Mouse (Mus musculus): ENCODE measurements around the gene Sin3a.

The Sin3a gene

DNA sequence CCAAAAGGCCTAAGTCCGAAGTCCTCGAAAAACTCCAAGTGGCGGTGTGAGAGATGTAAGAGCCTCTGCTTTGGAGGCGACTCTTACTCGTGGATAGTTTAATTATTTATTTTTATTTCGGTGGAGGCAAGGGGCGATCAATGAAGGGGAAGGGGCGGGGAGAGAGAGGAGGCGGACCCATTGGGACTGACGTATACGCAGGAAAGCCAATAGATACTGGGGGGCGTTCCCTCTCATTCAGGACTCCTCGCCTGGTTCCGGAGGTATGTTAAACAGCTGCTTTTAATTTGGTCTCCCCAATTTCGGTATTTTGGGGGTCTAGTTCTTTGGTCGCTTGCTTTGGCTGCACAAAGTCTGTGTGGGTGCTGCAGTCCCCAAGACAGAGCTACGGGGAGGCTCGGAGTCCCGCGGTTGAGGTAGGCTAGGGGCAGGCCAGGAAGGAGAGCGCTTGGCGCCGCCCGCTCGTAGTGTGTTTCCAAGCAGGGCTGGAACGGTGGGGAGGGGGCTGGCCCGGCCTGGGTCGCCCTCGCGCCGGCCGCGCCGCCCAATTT is at the start of gene Sin3a:
Sin3a (plus strand) TSS at position 240 of the 551 bp plus-strand sequence.
- DNase-seq, result peak; percentile 55 to 74

DNA sequence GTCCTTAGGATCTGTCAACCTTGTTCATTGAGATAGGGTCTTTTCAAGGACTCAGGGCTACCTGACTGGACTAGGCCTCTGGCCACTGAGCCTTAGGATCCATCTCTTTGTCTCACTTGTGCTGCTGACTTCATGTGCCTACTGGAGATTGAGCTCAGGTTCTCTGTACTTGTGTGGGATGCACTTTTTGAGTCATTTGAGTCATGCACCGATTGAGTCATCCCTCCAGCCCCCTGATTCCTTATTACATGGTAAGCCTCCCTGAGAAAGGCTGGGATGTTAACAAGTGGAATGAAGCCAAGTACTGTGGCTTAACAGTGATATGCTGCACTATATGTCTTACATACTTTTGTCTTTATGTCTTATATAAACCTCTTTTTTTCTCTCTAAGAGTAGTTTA is 40.1 kb upstream of the Sin3a start:
- DNase-seq, result no peak

DNA sequence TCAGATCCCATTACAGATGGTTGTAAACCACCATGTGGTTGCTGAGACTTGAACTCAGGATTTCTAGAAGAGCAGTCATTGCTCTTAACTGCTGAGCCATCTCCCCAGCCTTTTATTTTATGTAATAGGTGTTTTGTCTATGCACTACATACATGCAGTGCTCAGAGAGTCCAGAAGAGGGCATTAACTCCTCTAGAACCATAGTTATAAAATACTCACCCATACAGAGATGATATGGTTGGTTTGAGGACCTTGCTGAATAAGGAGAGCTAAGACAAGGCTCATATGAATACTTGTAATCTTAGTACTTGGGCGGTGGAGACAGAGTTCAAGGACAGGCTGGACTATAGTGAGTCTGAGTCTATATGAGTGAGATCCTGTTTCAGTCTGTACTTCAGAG is 15.6 kb upstream of the Sin3a start:
- peak in 1 of 2 experiments; percentile 17 for DNase-seq

DNA sequence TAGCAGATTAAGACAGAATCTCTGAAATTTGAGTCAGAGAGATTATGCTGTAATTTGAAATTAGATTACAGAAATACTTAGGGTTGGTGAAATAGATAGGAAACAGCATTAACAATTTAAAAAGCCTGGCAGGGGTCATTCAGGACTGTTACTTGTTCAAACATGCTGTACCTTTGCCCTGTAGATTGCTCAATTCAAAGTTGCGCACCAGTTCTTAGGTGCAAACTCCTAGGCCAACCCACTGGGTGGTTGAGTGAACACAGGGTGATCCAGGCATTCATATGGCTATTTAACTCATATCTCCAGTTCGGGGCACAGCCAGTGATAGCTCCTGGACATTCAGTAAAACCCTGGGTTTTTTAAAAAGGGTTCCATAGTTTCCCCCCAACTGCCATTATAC is 7.7 kb upstream of the Sin3a start:
- DNase-seq, result no peak

DNA sequence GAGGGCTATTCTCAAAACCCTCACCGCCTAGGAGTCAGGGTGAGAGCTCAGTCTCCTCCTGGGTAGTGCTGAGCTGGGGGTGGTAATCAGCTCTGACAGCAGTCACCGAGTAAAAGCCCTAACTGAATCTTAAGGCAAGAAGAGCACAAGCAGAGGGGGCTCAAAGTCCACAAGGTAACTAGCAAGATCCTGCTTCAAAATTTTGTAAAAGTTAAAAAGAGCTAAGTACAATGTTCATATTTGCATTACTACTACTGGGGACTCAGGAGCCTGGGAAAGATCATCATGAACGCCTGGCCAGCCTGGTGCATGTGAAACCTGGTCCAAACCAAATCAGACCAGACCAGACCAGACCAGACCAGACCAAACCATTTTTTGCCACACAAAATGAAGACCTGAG is 3.6 kb upstream of the Sin3a start:
- DNase-seq, result no peak

DNA sequence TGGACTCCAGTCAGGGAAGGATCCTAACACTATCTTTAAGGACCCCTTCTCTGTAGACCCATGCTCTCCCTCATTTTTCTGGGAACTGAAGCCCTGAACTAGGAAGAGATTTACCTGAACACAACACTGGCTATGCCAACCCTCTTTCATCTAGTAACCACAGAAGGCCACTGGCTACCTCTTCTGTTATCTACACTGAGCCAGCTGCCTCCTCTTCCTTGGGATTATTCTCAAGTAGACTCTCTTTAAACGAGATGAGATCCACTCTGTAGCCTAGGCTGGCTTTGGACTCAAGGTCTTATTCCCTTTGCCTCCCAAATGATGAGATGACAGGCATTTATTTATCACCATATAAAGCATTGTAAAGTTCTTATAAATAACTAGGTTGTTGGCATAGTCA is 1.6 kb upstream of the Sin3a start:
- no peak for DNase-seq

DNA sequence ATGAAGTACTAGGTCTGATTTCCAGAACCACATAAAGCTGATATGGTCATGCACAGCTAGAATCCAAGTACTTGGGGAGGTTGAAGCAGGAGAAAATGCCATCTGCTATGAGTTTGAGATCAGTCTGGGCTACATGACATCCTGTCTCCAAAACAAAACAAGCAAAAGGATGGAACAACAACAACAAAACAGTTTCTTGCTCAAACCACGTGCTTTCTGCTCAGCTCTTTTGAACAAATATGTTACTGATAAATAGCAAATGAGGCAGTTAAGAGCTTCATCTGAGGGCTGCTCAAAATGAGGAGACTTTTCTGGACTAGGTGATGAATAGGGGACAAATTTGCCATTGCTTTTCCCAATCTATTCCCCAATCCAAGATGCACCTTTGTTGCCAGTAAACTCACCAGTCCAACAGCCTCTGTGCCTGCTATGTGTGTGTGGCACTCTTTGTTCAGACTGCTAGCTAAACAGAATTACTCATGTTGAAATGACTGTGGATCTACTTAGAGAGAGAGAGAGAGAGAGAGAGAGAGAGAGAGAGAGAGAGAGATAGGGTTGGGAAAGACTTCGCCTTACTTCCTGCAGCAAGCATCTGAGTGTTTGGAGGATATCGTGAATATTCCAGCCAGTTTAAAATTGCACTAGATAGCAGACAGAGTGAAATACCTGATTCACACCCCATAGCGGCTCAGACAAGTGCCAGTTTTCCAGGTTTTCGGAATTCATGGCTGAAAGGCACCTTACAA is 867 bp upstream of the Sin3a start:
- no peak for DNase-seq

- no peak for DNase-seq
Observed at GRCm38 (mm10) chr9:57072526-57072988, 717 bp downstream of the Sin3a start.

GRCm38 (mm10) chr9:57072989-57073789 is 1.3 kb downstream of the Sin3a start:
- peak; percentile 95 to 99 for DNase-seq

DNA sequence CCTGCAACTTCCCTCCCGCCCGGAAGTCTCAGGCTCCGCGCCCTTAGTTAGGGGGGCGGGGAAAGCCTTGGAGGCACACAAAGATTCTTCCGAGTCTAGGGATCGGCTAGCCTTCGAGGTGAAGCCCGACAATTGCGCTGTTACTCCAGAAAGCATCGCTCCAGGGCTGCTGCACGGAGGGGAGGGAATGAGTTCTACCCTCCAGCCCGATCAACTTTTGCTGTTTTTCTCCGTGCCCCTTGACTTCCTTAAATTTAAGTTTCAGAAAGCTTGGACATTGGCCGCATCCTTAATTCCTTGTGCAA is 1.9 kb downstream of the Sin3a start:
- DNase-seq, result no peak

GRCm38 (mm10) chr9:57074171-57074821 is 2.5 kb downstream of the Sin3a start:
- peak; percentile 26 to 34 for DNase-seq

DNA sequence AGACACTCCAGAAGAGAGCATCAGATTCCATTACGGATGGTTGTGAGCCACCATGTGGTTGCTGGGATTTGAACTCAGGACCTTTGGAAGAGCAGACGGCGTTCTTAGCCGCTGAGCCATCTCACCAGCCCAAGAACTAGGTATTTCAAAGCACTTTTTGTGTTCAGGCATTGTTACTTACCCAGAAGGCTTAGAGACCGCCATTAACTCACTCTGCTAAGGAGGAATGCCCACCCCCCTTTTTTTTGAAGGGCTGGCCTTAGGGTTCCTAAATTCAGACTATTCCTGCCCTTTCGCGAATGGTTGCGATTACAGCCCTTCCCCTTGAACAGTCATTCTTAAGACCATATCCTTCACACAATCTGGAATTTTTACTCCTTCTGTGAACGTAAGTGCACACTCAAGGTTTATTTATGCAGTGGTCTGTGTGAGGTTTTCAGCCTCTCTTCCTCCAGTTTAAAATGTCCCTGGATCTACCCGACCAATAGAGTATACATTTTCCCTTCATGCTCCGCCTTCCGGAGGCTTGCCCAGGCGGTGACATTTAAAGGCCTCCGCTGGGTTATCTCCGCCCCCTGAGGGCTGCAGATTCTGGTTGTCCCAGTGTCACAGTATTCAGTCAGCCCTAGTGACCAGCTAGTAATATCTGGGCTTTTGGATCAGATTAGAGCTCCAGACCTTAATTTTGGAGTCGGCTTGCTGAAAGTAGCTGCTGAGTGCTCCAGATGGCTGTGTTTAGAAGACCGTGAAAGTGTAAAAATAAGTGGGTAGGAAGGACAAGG is 3.2 kb downstream of the Sin3a start:
- DNase-seq, result peak; percentile 59 to 70

DNA sequence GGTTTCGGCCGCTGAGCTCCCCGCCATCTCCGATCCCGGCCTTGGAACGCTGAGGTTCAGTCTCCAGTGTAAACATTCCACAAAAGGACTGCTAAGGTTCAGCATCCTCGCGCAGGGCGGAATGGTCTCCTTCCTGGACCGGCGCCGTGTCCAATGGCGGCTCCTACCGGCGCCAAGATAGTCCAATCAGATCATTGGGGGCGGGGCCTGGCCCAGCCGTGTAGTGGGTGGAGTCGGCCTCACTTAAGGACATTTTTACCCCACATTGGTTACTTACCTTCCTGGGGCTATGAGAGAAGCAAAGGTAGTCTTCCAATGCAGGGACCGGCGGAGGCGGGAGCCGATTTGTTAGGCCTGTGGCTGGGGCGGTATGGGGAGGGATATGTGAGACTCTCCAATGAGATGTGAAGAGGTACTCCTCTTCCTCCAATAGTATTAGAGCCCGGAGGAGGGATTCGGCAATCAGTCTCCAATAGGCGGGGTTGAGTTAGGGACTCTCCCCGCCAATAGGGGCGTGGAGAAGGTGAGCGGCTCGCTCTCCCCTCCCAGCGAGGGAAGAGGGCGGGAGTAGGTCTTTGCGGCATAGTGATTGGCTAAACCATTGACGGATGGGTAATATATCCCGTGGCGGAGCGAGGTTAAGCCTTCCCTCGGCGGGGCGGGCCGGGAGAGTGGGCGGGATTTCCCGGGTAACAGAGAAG is 4.0 kb downstream of the Sin3a start:
- peak; percentile 98 to 100 for DNase-seq

- DNase-seq, result peak; percentile 78 to 87
Observed at GRCm38 (mm10) chr9:57076701-57077660, 5.1 kb downstream of the Sin3a start.

GRCm38 (mm10) chr9:57082236-57082635 is 10.4 kb downstream of the Sin3a start:
- no peak for DNase-seq

DNA sequence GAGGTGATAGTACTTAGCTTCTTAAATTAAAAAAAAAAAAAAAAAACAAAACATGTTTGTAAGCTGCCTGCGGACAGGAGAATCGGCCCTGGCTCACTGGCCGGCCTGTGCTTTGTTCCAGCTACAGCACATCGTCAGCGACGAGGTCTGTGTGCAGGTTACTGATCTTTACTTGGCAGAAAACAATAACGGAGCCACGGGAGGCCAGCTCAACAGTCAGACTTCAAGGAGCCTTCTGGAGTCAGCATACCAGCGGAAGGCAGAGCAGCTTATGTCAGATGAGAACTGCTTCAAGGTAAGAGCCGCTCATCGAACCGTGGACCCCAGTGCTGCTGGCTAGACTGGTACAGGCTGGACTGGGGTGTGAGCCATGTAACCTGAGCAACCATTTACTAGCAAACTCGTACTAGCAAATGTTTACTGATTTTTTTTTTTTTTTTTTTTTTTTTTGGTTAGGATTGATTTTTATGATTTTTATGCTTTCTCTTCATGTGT is 45.5 kb downstream of the Sin3a start:
- DNase-seq, result no peak

DNA sequence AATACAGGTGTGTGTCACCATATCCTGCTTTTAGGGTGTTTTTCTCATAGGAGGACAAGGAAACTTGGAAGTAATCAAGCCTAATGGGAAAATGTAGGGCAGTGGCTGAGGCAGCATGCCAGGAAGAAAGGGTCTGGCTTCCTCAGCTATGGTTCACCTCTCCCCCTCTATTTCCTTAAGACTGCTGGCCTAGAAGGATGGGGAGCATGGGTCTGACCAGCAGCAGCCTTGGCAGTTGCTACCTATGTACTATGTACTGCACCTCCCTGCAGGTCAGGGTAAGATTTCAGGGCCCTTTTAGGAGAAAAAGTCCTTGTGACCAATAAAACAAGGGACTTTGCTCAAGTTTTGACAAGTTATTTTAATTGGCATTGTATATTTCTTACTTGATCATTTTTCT is 57.8 kb downstream of the Sin3a start:
- no peak for DNase-seq

DNA sequence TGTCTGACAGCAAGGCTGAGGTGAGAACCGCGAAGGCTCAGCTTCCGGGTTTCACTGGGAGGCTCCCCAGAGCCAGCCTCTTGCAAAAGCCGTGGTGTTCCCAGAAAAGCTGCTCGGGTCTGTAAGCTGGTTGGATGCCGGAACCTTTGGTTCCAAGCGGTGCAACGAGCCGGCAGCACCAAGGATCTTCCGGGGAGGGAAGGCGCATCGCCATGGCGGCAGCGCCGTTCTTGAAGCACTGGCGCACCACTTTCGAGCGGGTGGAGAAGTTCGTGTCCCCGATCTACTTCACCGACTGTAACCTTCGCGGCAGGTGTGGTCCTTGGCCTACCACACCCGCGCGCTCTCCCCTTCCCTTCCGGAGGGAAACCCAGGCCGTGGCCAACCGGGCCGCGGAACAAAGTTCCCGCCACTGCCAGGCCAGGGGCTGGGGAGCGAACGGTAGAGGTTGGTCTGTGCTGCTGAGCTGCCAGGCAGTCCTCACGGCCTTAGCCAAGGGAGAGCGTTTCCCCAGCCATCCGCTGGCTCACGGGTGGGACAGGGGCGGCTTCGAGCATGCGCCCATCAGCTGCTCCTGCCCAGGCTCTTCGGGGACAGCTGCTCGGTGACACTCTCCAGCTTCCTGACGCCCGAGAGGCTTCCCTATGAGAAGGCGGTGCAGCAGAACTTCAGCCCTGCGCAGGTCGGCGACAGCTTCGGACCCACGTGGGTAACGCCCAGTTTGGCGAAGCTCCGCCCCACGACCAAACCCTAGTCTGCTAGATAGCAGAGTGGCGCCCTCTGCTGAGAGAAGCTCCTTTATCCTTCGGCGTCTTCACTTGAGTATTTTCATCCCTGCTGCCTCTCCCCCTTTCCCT is 59.0 kb downstream of the Sin3a start, which contains the start of gene Man2c1:
Man2c1 (plus strand) TSS at position 114 of the 857 bp plus-strand sequence.
- peak; percentile 84 to 89 for DNase-seq

DNA sequence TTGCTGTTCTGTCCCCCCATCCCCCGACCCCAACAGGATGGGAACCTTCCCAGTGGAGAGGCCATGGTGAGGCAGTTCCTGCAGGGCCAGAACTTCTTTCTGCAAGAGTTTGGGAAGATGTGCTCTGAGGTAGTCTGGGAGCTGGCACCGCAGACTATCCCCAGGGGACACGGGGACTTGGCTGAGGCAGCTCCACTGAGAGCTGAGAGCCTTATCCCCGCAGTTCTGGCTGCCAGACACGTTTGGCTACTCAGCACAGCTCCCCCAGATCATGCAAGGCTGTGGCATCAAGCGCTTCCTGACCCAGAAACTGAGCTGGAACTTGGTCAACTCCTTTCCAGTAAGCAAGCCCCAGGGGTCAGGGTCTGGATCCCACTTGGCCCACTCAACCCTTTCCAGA is 65.4 kb downstream of the Sin3a start:
- DNase-seq, result no peak

Data from thymus, adult 18-20 months (tissue).